Mouse (Mus musculus) spleen, postnatal 4 days (tissue): ENCODE measurements around the gene Pdss2.
"Not testable (repeated sequence)": the region's sequence is repeated elsewhere in the genome, so short reads cannot be mapped to it uniquely, and the experiment has no call there.

Source experiments
- DNase-seq, 2 experiments: peaks; one replicate each; pipeline ENCODE4 v3.0.0; 2022; ENCODE audit warnings: low spot score in 2 of 2

Gene Pdss2

DNA sequence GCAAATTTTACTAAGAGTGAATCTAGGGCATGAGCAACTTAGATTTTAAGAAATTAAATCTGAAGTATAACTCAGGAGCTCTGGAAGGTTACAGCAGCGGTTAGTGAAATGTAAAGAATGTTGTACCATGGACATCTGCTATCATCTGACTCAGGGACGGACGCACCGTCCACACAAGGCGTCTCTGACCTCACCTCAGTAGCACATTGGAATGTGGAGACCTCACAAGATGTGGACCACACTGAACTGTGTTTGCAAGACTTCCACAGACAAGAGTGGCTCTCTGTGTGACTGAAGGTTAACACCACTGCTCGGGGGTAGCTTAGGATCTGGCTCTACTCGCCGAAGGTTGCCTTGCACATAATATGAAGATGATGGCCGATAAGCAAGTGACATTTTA, 151.7 kb downstream of the Pdss2 start:
- DNase-seq, result no peak

DNA sequence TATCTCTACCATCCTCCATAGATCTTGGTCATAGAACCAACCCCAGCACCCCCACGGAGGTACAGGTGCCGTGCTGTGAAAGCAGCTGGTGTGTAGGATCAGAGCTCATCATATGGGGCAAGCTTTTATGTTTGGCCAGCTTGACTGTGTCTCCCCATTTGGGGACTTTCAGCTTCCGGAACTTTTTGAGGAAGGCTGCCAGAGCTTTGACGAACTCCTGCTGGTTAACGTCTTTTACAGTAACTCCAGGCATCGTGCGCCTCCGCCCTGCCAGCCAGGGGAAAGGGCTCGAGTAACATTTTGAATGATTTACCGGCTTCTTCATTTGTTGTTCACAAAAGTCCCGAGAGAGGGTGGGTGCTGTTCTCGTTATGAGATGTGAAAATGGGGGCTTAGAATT, 152.4 kb downstream of the Pdss2 start:
- no peak for DNase-seq

DNA sequence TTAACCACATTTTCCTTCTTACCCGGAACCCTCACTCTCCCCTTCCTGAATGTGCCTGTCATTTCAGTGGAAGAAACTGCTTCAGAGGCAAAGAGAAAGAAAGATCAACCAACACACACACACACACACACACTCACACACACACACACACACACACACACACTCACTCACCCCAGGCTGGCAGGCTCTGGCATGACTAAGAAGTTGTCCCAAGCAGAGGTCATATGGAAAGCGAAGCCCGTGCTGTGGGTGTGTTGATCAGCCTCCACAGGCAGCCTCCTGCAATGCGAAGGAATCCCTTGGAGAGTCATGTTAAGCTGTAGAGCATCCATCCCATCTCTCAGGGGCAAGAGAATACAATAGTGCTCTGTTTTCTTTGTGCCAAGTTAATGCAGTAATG, 154.0 kb downstream of the Pdss2 start:
- DNase-seq, result no peak

DNA sequence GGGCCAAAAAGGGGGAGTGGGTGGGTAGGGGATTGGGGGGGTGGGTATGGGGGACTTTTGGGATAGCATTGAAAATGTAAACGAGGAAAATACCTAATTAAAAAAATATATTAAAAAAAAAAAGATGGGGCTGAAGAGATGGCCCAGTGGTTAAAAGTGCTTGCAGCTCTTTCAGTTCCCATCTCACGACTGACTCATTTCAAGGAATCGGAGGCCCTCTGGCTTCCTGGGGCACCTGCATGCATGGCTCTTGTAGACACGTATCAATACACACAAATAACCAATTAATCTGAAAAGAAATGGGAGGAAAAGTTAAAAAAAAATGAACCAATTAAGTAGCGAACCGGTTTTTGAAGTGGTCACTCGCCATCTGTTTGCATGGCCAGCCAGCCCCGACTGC, 155.5 kb downstream of the Pdss2 start:
- DNase-seq, result no peak

DNA sequence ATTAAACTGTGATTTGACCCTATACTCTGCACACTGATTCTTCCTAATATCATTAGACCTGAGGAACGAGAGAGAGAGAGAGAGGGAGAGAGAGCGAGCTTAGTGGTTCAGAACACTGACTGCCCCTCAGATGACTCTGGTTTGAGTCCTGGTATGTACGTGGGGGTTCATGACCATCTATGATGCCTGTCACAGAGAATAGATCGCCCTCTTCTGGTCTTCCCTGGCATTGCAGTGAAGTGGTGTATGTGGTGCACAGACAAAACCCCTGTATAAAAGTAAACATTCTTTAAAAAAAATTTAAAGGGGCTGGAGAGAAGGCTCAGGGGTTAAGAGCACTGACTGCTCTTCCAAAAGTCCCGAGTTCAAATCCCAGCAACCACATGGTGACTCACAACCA, 157.0 kb downstream of the Pdss2 start:
- DNase-seq, result peak; percentile 43 to 80

DNA sequence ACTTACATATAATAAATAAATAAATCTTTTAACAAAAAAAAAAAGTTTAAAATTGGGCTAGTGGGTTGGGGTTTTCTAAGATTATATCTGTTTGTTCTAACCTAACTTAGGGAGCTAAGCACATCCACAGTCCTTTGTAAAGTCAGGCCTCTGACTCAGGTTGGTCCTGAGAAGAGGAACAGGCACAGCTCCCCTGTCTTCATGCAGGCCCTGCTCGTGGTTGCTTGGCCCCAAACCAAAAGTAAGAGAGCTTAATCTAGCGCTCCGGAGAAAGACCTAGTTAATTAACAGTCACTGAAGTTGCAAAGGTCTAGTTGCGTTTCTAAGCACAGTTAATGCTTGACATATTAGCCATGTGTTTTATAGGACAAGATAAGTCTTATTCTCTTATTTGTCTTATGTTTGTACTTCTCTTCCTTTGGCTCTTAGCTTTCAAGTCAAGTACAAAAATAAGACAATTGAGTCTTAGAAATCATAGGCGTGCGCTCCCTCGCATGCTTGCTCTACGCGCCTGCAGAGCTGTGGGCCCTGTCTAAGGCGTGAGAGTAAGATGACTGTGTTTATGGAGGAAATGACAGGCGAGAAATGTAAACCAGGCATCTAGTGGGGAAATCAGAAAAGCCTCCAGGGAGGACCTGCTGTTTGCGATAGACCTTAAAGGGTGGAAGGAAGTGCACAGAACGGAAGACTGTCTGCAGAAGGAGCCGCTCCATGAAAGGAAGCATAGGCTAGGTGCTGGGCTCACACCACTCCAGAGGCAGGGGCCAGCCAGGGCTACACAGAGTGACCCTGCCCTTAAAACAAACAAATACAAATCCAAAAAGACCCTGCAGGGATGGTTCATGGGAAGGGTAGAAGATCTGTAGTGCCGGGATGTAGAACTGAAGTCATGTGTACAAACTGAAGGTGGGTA, 157.7 kb downstream of the Pdss2 start:
- no peak for DNase-seq

DNA sequence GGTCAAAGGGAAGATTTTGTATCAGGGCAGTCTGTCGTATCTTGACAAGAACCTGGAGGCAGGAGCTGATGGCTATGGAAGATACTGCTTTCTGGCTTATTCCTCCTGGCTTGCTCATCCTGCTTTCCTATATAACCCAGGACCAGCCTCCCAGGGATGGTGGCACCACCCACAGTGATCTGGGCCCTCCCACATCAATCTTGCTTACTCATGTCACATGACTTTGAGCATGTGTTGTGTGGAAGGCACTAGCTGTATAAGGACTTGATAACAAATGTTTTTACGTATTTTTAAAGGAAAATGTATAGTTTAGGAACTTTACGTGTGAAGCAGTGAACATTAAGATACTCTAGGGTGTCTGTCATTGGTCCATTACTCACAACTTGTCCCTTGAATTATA, 161.4 kb downstream of the Pdss2 start:
- DNase-seq, result no peak

DNA sequence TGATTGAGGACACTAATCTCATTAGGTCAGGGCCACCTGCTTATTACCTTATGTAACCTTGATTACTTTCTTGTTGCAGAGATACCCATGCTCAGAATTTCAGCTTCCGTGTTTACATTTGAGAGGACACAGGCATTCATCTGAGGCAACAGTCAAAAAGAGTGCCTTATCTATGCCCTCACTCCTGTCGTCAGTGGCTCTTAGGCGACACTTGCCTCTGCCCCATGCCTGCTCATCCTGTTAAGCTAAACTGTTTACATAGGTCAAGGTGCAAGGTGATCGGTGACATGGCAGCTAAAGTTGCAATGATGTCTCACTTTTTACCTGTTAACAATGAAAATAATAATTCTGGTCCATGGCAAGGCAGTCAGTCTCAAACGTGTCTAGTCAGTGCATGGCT, 163.3 kb downstream of the Pdss2 start:
- DNase-seq, result no peak

DNA sequence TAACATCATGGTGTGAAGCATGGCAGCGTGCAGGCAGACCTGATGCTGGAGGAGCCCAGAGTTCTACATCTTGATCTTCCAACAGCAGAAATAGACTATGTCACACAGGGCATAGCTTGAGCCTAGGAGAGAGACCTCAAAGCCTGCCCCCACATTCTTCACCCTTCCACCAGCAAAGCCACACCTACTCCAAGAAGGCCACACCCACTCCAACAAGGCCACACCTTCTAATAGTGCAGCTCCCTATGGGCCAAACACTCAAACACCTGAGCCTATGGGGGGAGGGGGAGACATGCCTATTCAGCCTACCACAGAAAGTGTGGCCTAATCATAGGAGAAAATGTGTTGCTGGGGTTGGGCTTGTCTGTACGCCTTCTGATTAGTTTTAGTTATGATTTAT, 171.6 kb downstream of the Pdss2 start:
- DNase-seq, result no peak

DNA sequence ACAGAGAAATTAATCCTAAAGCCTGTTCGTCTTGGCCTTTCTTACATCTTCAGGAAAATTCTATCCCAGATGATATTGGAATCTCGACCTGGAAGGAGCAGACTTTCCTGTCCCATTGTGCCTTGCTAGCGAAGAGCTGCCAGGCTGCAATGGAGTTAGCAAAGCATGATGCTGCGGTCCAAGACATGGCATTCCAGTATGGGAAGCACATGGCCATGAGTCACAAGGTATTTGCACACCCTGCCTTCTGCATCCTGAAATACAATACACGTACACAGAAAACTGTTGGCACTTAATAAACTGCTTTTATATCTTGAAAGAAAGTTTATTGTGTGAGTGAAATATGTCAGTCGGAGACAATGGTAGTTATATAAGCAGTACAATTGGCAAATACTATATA, 172.5 kb downstream of the Pdss2 start:
- no peak for DNase-seq

DNA sequence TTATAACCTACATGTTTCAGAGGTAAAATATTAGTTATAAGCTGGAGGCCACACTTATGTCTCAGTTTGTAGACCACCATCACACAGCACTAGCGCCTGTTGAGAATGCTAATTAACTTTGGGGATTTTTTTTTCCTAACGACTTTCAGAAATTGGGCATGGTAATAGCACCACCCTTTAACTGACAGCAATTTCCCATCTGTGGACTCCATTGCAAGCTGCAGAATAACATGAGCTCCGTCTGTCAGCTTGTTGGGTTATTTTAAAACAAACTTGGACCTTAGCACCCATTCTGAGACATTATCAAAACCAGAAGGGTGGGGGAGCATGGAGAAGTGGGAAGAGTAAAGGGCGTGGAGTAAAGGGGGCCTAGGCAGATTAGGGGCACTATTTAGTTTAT, 174.5 kb downstream of the Pdss2 start:
- no peak for DNase-seq

DNA sequence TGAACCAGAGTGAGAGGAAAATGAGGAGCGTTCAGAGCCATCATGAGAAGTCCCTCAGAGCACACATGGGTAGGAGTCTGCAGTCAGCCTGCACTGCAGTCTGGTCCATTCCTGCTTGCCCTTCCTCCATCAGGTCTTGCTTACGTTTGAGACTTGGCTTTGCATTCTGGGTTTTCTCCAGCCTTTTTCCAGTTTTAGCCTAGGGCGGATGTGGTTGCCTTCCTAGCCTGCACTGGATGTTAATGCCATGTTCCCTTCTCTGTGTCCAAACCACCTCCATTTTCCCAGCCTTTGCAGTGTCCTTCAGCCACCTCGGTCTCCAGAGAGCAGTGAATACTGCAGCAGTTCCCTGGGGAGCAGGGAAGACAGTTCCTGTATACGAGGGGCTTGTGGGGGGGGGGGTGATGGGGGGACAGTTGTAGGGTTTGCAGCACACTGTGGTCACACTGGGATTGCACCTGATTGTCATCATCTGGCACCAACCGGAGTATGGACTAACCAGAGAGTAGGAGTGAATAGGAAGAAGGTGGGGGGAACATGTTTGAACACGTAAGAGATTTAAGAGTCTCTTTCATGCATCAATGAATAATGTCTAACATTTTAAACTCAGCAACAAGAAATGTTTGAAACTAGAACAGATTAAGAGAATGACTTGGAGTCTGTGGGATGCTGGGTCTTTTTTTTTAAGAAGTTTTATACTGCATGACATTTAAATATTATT, 178.5 kb downstream of the Pdss2 start:
- DNase-seq, result no peak

DNA sequence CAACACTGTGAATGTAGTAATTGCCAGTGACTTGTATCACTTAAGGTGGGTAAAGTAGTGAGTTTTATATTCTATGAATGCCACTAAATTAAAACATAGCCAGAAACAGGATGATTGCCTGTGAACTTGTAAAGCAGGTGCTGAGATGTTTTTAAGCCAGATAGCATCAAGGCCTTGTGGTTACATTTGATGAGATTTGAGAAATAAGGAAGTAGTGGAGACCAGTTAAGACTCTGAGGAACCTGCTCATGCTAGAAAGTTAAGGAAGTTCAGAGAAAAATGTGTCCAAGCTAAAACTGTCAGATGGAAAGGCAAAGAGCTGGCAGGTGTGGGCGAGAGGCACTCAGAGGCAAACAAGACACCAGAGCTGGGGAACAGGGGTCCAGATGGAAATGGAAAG, 184.8 kb downstream of the Pdss2 start:
- DNase-seq, result no peak

DNA sequence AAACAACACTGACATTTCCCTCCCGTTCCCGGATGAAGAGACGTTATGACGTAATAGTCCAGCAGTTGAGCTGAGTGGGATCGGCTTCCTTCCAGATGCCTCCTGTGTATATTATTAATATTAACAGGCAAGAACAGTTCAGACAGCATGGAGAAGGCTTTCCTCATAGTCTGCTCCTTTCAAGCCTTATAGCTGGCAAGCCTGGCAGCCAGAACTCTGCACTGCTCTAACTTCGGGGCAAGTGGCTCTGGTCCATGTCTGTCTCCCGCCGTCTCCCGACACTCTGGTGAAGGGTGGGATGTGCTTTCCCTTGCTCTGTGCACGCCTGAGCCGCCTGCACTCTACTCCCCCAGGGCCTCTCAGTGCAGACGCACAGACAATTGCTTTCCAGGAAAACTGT, 185.6 kb downstream of the Pdss2 start:
- no peak for DNase-seq

DNA sequence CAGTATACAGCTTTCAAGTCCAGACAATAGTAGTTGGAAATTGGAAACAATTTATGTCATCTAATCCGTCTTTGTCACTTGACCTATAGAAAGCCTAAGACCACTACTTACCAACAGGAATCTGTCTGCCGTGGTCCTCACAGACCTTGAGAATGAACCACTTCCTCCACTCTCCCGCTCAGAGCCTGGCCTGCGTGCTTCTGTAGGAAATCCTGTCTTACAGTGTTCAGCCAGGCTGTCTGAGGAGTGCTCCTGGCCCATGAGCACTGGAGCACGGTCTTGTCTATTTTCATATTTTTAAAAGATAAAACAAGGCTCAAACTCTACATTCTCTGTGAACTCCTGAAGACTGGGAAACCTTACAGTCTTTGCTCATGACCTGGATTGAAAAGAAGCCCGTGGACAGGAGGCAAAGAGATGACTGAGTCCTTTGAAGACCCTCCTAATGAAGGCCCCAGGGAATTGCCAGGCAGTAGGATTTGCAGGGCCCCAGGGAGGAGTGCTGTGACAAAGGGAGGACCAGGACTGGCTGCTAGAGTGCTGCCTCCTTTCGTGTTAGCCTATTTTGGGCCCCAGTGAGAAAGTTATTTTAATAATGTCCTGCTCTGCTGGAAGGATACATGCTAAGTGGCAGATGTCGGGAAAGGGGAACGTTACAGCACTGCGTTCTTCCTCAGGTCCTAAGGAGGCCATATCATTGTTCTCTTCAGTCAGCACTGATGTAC, 188.4 kb downstream of the Pdss2 start:
- DNase-seq, result no peak

DNA sequence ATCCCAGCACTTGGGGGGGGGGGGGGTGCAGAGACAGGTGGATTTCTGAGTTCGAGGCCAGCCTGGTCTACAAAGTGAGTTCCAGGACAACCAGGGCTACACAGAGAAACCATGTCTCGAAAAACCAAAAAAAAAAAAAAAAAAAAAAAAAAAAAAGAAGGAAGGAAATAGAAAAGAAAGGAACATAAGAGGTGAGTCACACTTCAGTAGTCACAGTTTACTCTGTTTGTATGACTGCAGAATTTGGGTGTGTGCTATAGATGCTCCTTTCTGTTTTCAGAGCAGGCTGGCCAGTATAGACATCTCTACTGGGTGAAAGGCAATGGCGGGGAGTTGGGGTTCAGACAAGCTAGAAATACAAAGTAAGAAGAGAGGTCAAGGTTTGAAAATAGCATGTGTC, 189.9 kb downstream of the Pdss2 start:
- not testable (repeated sequence) for DNase-seq

DNA sequence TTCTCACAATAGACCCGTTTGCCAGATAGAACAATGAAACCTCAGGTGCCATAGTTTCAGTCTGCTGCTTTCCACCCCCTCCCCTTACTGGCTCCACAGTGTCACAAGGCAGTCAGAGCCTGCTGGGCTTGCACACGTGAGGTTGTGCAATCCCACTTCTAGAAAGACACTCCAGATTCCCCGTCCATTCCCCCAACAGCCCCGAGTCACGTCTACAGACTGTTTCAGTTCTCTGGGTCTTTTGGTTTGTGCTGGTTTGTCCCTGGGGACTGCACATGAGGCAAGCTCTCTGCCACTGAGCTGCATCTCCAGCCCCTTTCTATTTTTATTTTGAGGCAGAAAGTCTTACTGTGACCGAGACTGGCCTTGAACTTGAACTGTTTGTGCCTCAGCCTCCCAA, 196.1 kb downstream of the Pdss2 start:
- no peak for DNase-seq

DNA sequence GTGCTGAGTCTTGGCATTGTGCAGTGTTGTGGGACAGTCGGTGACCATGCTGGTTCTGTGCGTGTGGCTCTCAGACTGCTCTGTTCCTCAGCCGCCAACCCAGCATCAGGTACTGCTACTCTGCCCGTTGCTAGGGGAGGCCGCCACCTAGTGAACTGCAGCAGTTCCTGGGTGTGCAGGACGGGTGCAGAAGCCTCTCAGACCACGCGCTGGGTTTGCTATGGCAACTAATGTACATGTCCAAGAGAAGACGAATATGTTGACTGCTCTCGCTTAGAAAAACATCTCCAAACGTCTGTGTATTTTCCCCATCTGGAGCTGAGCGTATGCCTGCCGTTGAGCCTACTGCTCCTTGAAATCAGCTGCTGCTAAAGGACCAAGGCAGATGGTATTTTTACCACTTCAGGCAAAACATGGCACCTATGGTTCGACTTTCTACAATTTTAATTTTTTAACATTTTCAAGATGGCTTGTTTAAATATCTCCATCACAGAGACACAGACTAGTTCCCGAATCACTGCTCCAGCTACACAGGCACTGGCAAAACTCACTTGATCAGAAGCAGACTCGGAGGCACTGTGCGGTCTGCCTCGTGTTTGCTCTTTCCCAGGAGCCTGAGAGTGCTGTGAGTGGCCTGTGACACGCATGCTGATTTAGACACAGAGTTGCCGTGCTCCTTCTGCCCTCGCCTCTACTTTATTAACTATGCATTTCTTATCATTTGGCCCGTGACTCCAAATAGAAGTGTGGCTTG, 199.6 kb downstream of the Pdss2 start:
- DNase-seq, result no peak

DNA sequence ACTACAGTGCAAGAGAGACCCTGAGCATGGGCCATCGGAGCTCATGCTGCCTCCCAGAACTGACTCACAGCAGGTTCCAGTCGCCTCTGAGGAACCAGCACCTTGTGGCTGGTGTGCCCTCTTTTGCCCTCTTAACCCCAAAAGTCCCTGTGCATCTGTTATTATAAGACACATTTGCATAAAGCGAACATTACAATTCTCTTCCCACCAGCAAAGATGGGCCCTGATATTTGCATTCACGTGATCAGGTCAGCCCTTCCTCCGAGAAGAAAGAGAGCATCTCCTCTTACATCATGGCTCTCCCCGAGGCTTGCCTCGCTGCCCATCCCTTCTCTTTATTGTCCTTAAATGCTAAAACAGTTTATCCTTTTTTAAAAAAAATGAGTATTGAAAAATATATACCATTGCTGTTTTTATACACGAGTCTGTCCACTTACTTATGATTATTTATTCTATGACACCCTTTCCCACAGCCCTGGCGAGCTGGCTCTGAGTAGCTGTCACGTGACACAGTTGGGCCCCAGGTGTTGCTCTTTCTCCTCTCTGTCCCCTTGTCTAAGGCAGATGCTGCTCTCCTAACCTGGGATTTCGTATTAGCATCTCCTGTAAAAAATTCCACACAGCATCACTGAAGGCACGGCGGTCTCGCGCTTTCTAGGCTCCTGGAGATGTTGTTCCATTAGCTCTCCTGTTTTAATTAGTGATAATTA, 200.9 kb downstream of the Pdss2 start:
- DNase-seq, result no peak

DNA sequence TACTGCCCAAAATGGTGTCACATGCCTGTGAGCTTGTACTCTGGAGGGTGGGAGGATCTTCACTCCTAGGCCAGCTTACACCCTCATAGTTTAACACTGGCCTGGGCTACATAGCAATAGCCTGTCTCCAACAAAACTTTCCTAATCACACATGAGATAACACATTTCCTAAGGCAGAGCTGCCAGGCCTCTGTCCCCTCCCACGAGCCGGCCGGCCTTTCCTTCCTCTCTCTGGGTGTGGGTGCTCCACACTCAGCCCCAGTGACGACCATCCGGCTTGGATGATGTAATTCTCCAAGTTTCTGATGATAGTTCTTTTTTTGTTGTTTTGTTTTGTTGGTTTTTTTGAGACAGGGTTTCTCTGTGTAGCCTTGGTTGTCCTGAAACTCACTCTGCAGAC, 203.3 kb downstream of the Pdss2 start:
- DNase-seq, result peak in 1 of 2 experiments; percentile 16

DNA sequence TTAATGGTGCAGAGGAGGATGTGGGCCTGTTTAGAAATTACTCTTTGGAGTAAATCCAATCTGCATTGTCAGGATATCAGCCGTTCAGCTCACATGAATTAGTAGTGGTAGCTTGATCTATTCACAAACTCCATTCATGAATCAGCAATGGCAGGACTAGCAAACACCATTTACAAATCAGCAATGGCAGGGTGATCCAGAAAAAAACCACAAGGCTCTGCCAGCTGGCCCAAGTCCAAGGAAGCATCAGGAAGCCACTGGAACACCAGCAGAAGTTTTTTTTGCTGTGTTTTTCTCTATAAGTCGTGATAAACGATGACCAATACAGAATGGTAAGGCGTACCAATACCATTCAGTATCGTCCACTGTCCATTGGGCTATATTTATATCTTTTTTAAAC, 209.3 kb downstream of the Pdss2 start:
- no peak for DNase-seq
